Mouse (Mus musculus) megakaryocyte, embryonic 14.5 days (primary cell): ENCODE data around the gene Large1.

Source experiments
- FLI1 ChIP-seq: IDR thresholded peaks from 2 replicates; pipeline ENCODE4 v1.6.1; 2012; ENCODE audit warnings: low read length, inconsistent platforms, mixed read lengths
- GATA1 ChIP-seq: IDR thresholded peaks from 3 replicates; pipeline ENCODE4 v1.6.1; 2012; ENCODE audit warnings: mixed read lengths, low read length, inconsistent platforms, borderline replicate concordance

- TF ChIP-seq GATA1 (no peak), FLI1 (no peak)
Measured at GRCm38 (mm10) chr8:72846881-72847280, 506.5 kb downstream of the Large1 start.
